Mouse (Mus musculus) brain, embryonic 14.5 days (tissue): Measurements from ENCODE around the gene Leng1. TPM values are rescaled to one million over a fixed set of nuclear protein-coding genes. Genes with fewer than 3 reads are reported as not detected.
"Not testable (repeated sequence)": the region's sequence is repeated elsewhere in the genome, so short reads cannot be mapped to it uniquely, and the experiment has no call there.

Source experiments
- DNase-seq: peaks from one replicate; pipeline ENCODE4 v3.0.0-alpha.2; 2011; ENCODE audit warnings: low read depth
- CTCF ChIP-seq: fragments of 200-500 bp; IDR thresholded peaks from 2 replicates; pipeline ENCODE4 v1.5.1; 2012; ENCODE audit warnings: inconsistent platforms, mild to moderate bottlenecking, moderate library complexity, borderline replicate concordance; ENCODE audit not compliant: insufficient read depth, insufficient read length; ENCODE audit errors: extremely low read depth
- POLR2A ChIP-seq: fragments of 200-500 bp; IDR thresholded peaks from 2 replicates; pipeline ENCODE4 v1.6.1; 2012; ENCODE audit warnings: mild to moderate bottlenecking, inconsistent platforms, borderline replicate concordance; ENCODE audit not compliant: poor library complexity, insufficient read depth, insufficient read length, severe bottlenecking; ENCODE audit errors: extremely low read depth
- polyA plus RNA-seq: library from polyadenylated mRNA; depleted of rRNA; stranded (reverse); fragments of >200 nt; gene quantifications from 2 replicates; pipeline ENCODE4 v1.2.3, GENCODE M21; 2012; rRNA removed

The Leng1 gene
- 6.6 and 8.6 TPM in 2 replicates for polyA plus RNA-seq

DNA sequence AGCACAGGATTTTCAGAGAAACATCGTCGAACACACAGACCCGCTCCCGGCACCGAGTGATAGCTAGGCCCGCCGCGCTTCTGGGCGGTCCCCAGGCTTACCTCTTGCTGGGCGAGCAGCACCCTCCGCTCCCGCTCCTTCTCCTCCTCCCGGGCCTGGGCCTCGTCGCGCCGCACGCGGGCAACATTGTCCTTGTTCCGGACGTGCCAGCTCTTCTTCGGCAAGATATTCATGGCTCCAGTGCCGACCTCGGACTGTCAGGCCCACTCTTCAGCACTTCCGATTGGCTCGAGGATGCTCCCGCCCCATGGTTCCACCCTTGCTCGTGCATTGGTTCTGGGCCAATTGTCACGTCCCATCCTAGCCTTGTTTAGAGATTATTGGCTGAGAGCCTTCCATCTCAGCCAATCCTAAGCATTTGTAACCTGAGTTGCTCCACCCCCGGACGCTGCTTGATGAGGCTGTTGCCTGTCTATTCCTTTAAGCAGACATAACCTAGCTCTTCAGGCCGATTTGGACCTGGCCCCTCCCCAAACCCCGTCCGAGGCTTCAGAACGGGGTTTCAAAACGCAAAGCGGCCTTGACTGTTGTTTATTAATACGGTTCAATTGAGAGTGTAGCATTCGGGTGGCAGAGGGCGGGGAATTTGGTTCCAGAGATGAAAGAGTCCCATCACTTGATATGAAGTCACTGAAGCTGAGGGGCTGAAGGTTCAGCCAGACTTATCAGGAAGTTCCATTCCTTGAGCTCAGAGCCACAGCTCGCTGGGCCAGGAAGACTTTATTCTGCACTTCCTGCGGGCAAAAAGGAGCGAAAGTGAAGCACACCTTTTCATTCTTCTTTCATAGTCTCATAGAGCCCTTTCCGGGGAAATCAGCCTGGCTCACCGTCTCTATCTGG, at the start of gene Leng1:
TSS of gene Leng1 (minus strand) at position 626 of the 900 bp plus-strand sequence.
- TF ChIP-seq POLR2A (peak; percentile 48; the same call in 1 of the 2 replicates), CTCF (no peak)
- DNase-seq = peak; percentile 99

DNA sequence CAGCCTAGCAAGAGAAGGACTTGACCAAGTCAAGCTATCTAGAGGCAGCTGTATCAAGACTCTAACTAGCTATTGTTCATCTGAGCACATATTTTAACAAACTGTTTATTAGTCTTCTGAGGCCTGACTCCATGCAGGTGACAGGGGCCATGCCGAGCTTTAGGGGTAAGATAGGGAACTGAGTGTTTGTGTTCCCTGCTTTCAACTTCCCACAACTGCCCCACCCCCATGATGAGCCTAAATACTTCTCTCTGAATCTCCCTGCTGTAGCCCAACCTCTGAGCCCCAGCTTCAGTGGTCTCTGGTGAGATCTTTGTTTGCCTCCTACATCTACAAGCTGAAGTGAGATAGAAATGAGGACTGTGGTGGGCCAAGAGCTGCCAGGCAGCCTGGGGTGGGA, 49.6 kb upstream of the Leng1 start:
- no peak for DNase-seq
- TF ChIP-seq POLR2A (no peak), CTCF (no peak)

DNA sequence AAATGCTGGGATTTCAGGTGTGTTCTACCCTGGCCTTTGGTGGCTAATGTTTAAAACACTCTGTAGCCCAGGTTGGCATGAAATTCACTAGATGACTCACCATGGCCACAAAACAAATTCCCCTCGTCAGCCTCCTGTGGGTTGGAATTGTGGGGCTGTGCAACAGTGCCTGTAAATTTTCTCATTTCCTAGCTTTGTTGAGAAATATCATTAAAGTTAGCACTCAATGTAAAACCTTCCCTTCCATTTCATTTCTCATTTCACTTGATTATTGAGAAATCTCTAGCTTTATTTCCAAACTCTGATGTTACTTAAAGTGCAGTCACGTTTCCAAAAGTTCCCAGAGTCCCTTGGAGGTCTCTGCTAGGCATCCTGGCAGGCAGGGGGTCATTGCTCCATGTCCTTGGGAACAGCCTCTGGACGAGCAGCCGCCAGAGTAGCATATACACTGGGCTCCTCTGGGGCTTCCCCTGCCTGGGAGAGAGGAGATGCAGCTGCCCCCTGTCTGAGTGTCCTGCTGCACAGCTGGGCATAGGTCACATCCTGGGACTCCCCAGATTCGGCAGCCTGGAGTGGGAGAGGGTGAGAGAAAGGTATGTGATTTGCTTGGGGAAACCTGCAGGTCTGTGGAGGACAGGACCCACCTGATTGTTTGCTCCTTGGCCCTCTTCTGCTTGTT, 46.8 kb upstream of the Leng1 start:
- TF ChIP-seq CTCF (no peak), POLR2A (no peak)
- no peak for DNase-seq

DNA sequence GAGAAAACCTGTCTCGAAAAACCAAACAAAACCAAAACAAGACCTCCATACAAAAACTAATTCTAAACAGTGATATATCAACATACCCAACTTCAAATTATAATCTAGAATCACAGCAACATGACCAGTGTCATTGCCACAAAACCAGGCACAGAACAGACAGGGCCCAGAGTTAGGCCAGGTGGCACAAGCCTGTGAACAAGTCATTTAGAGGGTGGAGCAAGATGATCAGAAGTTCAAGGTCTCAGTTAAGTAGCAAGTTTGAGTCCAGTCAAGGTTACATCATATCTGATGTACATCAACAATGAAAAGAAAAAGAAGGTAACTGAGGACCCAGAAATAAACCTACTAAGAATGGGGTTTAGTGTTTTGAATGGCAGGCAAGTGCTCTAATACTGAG, 43.4 kb upstream of the Leng1 start:
- TF ChIP-seq POLR2A (no peak), CTCF (no peak)
- no peak for DNase-seq

DNA sequence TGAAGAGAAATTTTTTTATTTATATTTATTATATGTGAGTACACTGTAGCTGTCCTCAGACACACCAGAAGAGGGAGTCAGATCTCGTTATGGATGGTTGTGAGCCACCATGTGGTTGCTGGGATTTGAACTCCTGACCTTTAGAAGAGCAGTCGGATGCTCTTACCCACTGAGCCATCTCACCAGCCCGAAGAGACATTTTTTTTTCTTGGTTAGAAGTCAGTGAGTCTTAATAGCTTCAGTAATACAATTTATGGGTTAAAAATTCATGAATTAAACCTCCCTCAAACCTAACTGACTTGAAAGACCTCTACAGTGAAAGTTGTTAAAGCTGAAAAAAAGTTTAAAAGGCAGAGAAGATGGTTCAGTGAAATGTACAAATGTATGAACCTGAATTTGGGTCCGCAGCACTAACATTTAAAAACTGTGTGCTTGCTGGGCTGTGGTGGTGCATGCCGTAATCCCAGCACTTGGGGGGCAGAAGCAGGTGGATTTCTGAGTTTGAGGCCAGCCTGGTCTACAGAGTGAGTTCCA, 42.9 kb upstream of the Leng1 start:
- DNase-seq = not testable (repeated sequence)

DNA sequence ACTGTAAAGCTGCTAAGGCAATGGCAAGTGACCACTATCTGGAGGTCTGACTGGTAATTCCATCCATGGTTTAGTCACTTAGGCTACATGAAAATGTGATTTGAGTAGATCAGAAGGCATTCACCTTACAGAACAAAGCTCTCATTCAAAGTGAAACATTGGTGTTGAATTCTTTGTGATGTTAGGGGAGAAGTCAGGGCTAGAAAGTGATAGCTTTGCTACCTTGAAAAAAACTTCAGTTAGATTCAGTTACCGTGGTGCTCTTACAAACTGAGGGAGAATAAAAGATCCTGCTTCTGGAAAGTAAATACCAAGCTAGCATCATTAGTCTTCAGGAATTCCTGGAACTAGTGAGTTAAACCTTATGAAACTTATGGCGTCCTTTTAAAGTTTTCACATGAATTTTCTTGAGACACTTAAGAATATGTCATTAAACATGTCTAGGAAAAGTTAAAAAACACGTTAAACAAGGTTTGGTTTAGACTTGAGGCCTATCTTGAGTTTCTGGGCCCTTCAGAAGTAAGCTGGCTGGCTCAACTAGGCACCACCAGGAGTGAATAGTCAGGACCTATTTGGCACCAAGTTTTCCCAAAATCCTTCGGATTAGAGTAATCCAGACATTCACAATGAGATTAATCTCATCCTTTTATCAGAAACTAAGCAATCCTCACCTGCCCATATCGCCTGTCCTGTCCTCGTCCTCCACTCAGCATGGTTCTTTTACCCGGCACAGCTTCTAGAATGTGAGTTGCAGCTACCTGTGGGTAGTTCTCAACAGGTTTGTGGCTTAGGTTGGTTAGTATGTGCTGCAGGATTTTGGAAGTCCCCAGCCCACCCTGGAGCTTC, 42.2 kb upstream of the Leng1 start:
- TF ChIP-seq CTCF (no peak), POLR2A (no peak)
- DNase-seq = no peak

DNA sequence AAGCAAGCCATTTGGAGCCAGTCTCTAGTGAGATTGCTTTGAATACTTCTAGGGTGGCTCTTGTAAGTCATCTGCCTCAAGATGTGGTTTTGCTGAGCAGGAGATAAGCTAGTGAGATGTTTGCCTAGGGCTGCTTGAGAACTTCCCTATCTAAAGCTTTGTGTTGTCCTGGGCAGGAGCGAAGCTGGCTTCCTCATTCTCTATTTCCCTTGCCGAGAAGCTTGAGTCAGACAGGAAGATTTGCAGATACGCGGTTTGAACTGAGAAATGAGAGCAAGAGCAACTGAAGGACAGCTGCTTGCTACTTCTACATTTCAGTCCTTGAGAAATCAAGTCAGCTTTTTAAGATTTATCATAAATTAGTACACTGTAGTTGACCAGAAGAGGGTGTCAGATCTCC, 41.4 kb upstream of the Leng1 start:
- TF ChIP-seq POLR2A (no peak), CTCF (no peak)
- no peak for DNase-seq

DNA sequence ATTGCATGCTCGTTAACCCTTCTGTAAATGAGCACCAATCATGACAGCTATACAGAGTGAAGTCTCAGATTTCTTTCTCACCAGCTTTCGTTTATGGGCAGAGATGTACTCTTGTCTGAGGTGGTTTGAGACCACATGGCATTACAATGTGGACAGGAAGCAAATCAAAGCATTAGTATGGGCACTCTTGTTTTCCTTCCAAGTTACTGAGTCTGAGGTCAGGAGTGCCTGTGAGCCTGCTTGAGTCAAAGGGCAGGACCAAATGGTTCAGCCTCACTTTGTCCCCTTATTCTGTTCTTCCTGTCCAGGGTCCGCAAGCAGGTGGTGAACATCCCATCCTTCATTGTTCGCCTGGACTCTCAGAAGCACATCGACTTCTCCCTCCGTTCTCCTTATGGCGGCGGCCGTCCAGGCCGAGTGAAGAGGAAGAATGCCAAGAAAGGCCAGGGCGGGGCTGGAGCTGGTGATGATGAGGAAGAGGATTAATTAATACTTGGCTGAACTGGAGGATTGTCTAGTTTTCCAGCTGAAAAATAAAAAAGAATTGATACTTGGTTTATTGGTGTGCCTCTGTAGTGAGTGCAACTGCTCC, 40.8 kb upstream of the Leng1 start:
- DNase-seq = no peak
- TF ChIP-seq POLR2A (no peak), CTCF (no peak)

DNA sequence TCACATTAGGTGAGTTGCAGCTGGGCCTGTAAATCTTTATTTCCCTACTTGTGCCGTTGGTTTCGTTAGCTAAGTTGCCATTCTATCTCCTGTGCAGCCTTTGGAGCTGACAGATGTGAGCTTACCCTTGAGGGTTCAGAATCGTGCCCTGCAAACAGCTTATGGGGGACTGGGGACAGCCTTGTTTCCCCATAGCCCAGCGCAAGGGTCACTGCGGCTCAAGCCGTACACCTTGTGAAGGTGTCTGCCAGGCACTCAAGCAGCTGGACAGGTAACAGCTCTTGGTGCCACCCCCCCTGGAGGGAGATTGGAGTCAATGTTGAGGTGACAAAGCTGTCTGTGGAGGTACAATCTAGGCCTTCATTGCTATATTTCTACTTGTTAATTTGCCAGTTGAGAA, 40.3 kb upstream of the Leng1 start:
- TF ChIP-seq POLR2A (no peak), CTCF (no peak)
- DNase-seq = no peak

DNA sequence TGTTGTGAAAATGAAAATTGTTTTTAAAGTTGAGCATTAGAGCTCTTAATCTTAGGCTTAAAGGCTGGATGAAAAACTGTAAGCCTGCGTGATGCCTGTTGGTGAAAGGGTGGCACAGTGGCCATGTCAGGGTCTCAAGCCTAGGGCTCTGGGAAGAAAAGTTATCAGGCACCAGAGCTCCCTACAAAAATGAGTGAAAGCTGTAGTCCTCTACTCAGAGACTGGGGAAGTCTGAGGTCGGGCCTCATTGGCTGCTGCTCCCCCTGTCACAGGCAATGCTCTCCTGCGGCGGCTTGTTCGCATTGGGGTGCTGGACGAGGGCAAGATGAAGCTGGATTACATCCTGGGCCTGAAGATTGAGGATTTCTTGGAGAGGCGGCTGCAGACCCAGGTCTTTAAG, 39.8 kb upstream of the Leng1 start:
- not testable (repeated sequence) for DNase-seq

DNA sequence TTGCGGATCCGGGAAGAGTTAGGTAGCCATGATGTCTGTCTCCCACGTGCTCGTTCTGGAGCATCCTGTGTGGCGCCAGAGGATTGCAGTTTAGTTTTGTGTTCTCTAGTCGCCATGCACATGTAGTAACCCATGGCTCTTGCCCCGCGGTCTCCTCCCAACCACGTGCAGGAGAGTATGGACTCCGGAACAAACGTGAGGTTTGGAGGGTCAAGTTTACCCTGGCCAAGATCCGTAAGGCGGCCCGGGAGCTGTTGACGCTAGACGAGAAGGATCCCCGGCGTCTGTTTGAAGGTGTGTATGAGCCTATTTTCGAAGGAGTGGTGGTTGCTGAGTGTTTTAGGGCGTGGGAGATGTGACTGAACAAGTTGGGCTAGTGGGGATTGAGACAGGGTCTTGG, 38.8 kb upstream of the Leng1 start:
- no peak for TF ChIP-seq CTCF
- no peak for TF ChIP-seq POLR2A
- no peak for DNase-seq

DNA sequence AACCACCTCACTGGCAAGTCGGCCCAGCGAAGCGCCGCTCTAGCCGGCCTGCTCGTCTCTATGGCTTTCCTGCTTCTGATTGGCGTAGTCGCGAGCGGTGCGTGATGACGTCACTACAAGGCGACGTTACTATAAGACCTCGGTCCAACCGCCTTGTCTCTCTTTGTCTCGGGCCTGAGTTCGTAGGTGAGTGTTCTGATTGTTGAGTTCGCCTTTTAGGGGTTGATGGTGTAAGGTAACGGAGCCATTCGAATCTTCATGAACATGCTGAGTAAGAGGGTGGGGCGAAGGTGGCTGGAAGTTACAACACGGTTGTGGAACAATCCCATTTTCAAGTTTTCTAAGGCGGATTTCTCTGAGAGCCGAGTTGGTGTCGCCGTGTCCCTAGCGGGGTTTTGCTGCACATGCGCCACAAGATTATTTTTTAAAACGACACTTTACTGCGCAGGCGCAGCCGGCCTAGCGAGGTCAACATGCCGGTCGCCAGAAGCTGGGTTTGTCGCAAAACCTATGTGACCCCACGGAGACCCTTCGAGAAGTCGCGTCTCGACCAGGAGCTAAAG, 38.3 kb upstream of the Leng1 start, which contains the start of gene Rps9:
TSS of gene Rps9 (plus strand) at position 115 of the 563 bp plus-strand sequence.
- peak; percentile 26; the same call in 1 of the 2 replicates for TF ChIP-seq CTCF
- TF ChIP-seq POLR2A = peak; percentile 77; the same call in 1 of the 2 replicates
- peak; percentile 99 for DNase-seq
